Mouse (Mus musculus): ENCODE data around the gene Fkbp15.

DNA sequence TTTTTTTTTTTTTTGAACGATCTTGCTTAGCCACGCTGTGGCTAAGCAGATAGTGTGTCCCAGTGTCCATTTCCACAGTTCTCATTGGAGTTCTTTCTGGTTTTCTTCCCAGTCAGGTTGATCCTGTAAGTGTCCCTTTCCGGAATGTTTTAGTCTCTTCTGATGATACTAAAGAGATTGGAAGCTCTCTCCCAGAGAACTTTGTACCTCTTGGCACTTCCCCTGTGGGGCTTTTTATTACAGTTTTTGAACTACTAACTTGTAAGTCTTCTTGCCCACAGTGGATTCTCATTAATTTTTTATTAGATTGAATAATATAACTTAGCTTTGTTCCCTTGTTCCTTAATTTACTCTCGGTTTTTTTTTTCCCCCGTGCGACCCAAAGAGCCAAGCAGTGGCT, 1.2 kb upstream of the Fkbp15 start:
- TF ChIP-seq CTCF (IDR thresholded peaks at IDR 0.05; ENCODE audit: borderline replicate concordance, insufficient read depth, low read depth, low read length) (no peak), POLR2A (IDR thresholded peaks at IDR 0.05; ENCODE audit: borderline replicate concordance, insufficient read depth, low read length) (no peak)
